Mouse (Mus musculus): ENCODE measurements around the gene Ankrd55. TPM values are rescaled to one million over a fixed set of nuclear protein-coding genes. Genes with fewer than 3 reads are reported as not detected.
A peak's percentile ranks its signal among the peaks of the same experiment; 100 is the strongest.

The Ankrd55 gene
- total RNA-seq, 4 experiments from 2014 or later, result 1.6 to 2.7 (median 2.4) TPM

- DNase-seq (ENCODE audit: low spot score), result no peak
These were observed 55.4 kb downstream of the Ankrd55 start for GRCm38 (mm10) chr13:112343628-112344009.

GRCm38 (mm10) chr13:112344270-112344864, 56.1 kb downstream of the Ankrd55 start:
- DNase-seq (ENCODE audit: low spot score), result no peak

GRCm38 (mm10) chr13:112345542-112345941, 57.3 kb downstream of the Ankrd55 start:
- DNase-seq (ENCODE audit: low spot score), result no peak

- no peak for DNase-seq (ENCODE audit: low spot score)
These were observed 57.8 kb downstream of the Ankrd55 start for GRCm38 (mm10) chr13:112346031-112346430.

- no peak for DNase-seq (ENCODE audit: low spot score)
These were observed 58.5 kb downstream of the Ankrd55 start for GRCm38 (mm10) chr13:112346659-112347142.

GRCm38 (mm10) chr13:112348250-112348649, 60.0 kb downstream of the Ankrd55 start:
- DNase-seq (ENCODE audit: low spot score), result no peak

DNA sequence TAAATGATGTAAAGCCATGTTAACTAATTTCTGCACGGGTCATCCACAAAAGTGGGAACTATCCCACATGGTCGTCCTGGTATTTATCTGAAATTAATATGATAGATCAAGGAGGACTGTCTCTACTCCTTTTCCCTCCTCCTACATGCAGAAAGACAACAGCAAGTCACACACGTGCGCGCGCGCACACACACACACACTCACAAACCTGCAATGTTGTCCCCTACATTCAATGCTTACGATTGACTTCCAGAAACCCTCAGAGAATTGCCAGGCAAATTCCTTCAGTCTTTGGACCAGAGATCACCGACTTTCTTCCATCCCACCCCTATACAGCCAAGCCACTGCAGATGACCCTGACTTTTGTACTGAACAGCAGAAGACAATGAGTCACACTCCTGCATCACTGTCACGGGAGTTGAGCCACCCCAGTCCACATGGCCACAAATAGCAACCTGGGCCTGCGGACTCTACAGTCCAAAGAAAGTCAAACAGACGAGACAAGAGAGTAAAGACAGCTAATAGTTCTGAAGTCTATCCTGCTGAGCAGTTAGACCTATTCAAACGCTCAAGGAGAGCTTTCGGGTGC, 60.7 kb downstream of the Ankrd55 start:
- no peak for DNase-seq (ENCODE audit: low spot score)

DNA sequence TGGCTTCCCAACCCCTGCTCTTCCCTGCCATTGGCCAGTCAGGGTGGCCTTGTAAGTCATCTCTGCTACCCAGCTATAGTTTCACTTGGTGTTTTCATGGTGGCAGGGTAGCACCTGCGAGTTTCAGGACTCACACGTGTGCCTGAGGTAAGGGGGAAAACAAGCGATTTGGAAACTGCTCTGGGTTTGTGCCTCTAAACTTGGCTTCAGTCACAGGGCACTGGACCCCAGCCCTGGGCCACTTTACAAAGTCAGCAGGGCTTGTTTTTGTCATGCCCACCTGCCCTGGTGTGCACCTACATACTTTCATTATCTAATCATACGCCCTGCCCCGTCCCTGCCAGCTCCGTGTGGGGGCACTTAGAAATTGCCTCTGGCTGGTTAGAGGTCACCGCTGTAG, 61.2 kb downstream of the Ankrd55 start:
- DNase-seq (ENCODE audit: low spot score), result no peak

DNA sequence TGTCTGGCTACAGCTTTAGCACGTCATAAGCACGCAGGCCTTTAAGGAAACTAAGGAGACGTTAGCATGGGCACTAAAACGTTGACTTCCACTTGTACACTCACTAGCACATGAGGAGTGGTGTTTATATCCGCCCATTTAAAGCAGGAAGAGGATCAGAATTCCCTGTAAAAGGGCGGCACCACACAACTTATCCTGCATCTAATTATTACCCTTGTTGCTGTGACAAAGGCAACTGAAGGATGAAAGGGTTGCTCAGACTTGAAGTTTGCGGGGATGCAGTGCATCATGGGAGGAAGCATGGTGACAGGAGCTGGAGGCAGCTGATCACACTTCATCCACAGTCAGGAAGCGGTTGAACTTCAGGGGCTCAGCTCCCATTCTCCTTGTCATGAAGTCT, 63.7 kb downstream of the Ankrd55 start:
- no peak for DNase-seq (ENCODE audit: low spot score)

GRCm38 (mm10) chr13:112354109-112354867, 66.0 kb downstream of the Ankrd55 start:
- peak; percentile 50 for DNase-seq (ENCODE audit: low spot score)

- DNase-seq (ENCODE audit: low spot score), result no peak
These were observed 66.7 kb downstream of the Ankrd55 start for GRCm38 (mm10) chr13:112354958-112355357.

- DNase-seq (ENCODE audit: low spot score), result no peak
These were observed 67.7 kb downstream of the Ankrd55 start for GRCm38 (mm10) chr13:112355794-112356486.

DNA sequence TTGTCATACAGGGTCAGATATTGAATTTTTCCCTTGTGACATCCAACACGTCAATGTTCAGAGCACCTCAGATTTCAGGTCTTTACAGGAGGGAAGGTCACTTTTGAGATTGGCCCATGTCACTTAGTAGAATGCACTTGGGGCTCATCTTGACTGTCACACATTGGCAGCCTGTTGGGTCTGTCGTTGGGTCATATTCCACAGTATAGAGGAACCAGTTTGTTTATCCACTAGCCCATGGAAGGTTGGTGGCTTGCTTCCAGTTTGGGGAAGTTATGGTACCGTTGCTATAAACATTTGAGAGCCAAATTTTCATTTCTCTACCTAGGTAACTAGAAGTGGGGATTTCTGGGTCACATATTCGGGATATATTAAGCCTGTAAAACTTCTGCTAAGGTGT, 73.3 kb downstream of the Ankrd55 start:
- no peak for DNase-seq (ENCODE audit: low spot score)

GRCm38 (mm10) chr13:112363218-112363617, 75.0 kb downstream of the Ankrd55 start:
- DNase-seq (ENCODE audit: low spot score), result peak; percentile 47

DNA sequence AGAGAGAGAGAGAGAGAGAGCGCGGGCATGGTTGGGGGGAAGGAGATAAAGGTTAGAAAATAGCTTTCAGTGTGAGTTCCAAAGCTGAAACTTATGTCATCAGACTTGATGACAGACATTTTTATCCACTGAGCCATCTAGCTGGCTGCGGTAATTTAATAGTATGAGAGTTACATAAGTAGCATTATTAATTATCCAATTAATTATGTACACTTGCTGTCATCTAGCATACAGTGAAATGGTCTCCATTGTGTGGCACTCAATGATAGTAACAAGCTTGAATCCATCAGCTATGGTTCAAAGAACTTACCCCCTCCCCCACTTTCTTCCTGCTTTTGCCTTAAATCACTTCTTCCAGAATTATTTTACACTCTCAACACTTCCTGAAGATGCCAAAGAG, 75.5 kb downstream of the Ankrd55 start:
- DNase-seq (ENCODE audit: low spot score), result no peak

DNA sequence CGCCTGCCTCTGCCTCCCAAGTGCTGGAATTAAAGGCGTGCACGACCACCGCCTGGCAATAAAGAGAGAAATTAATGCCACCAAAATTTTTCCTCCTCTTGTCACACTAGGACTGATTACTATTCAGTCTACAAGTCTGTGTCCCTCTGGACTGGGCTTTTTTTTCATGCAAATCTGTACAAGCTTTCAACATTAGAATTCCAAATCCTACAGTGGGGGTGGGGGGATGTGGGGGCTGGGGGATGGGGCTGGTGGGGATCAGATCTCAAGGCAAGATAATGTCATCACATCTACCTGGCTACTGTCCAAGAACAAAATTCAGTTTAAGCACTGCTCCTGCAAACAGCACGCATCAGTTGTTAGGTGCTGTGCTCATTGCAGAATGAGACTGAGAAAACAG, 76.4 kb downstream of the Ankrd55 start:
- DNase-seq (ENCODE audit: low spot score), result no peak

- DNase-seq (ENCODE audit: low spot score), result no peak
These were observed 77.1 kb downstream of the Ankrd55 start for GRCm38 (mm10) chr13:112365303-112365702.

GRCm38 (mm10) chr13:112365762-112366161, 77.5 kb downstream of the Ankrd55 start:
- peak; percentile 55 for DNase-seq (ENCODE audit: low spot score)

- DNase-seq (ENCODE audit: low spot score), result no peak
These were observed 78.2 kb downstream of the Ankrd55 start for GRCm38 (mm10) chr13:112366321-112367029.

GRCm38 (mm10) chr13:112371729-112372128, 83.5 kb downstream of the Ankrd55 start:
- DNase-seq (ENCODE audit: low spot score), result no peak

- DNase-seq (ENCODE audit: low spot score), result no peak
These were observed 87.5 kb downstream of the Ankrd55 start for GRCm38 (mm10) chr13:112375766-112376165.
